Mouse (Mus musculus): ENCODE data around the gene Sec61b.

- no peak for TF ChIP-seq CTCF (IDR thresholded peaks at IDR 0.05; ENCODE audit: low read depth)
- TF ChIP-seq EP300 (IDR thresholded peaks at IDR 0.05; ENCODE audit: low read depth): no peak
Measured at GRCm38 (mm10) chr4:47521884-47522605, 47.6 kb downstream of the Sec61b start.

Data from liver, embryonic 14.5 days (tissue).